Mouse (Mus musculus): ENCODE measurements around the gene Tulp4. TPM values are rescaled to one million over a fixed set of nuclear protein-coding genes. Genes with fewer than 3 reads are reported as not detected.

Gene Tulp4
- polyA plus RNA-seq, 1 experiment from 2014 or later = 30.5 TPM

GRCm38 (mm10) chr17:6125441-6125840 lies 19.2 kb downstream of the Tulp4 start:
- no peak for ATAC-seq (ENCODE audit: insufficient read depth)
- H3K36me3 ChIP-seq (replicated peaks) = peaks cover 7% of the 10 kb centered on the region; the same call in 1 of the 2 replicates
- H3K27me3 ChIP-seq = no peaks in the 10 kb centered on the region
- no peak overlapping the region for H3K4me2 ChIP-seq
- no peak overlapping the region for H3K4me3 ChIP-seq (replicated peaks)
- 64% methylated on average over 3 of the region's 3 CpGs for WGBS (ENCODE audit: insufficient replicate concordance)
- no peak overlapping the region for H3K9ac ChIP-seq
- H3K27ac ChIP-seq (replicated peaks) = no peak overlapping the region
- no peaks in the 10 kb centered on the region for H3K4me1 ChIP-seq (replicated peaks)
- no peaks in the 10 kb centered on the region for H3K9me3 ChIP-seq (replicated peaks)

DNA sequence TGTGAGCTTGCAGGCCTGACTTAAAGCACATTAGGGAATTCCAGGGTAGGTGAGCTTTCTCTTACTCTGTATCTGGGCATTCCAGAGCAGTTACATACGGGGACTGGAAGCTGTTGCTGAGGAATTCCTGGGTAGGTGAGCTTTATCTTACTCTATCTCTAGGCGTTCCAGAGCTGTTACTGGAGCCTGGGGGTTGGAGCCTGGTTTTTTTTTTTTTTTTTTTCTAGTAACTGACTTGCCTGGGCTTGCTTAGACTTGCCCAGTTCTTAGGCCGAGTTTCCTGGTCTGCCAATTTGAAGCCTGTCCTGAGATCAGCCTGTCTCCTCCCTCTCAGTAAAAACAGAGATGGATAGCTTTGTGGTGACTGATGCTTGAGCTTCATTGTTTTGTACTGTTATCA lies 21.8 kb downstream of the Tulp4 start:
- no peaks in the 10 kb centered on the region for H3K36me3 ChIP-seq (replicated peaks)
- H3K9me3 ChIP-seq (replicated peaks) = no peaks in the 10 kb centered on the region
- 41% methylated on average over 3 of the region's 3 CpGs for WGBS (ENCODE audit: insufficient replicate concordance)
- no peak overlapping the region for H3K4me3 ChIP-seq (replicated peaks)
- no peak for ATAC-seq (ENCODE audit: insufficient read depth)
- H3K4me1 ChIP-seq (replicated peaks) = no peaks in the 10 kb centered on the region
- no peaks in the 10 kb centered on the region for H3K27me3 ChIP-seq
- H3K27ac ChIP-seq (replicated peaks) = no peak overlapping the region
- no peak overlapping the region for H3K4me2 ChIP-seq
- H3K9ac ChIP-seq = no peak overlapping the region

GRCm38 (mm10) chr17:6129361-6129760 lies 23.1 kb downstream of the Tulp4 start:
- Histone ChIP-seq H3K4me3 (replicated peaks) (no peak overlapping the region), H3K27me3 (no peaks in the 10 kb centered on the region), H3K4me2 (no peak overlapping the region), H3K27ac (replicated peaks) (no peak overlapping the region), H3K36me3 (replicated peaks) (no peaks in the 10 kb centered on the region), H3K9me3 (replicated peaks) (no peaks in the 10 kb centered on the region), H3K4me1 (replicated peaks) (no peaks in the 10 kb centered on the region), H3K9ac (no peak overlapping the region)
- WGBS (ENCODE audit: insufficient replicate concordance) = 59% methylated on average over 4 of the region's 4 CpGs
- ATAC-seq (ENCODE audit: insufficient read depth) = no peak

DNA sequence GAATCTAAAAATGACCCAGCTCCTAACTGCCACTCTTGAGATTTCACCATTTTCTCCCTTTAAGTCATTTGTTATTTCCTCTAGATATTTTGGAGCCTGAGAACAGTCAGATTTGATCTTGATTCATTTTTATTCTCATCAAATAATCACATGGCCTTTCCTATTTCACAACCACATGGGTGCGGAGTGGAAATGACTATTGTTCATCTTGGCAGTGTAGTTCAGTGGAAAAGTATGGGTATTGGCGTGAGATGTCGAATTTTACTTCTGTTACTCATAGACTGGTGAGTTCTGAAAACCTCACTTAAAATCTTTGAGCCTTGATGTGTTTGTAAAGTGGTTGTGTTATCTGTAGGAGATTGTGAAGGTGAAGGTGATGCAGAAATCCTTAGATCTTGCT lies 24.8 kb downstream of the Tulp4 start:
- Histone ChIP-seq H3K4me1 (replicated peaks) (no peaks in the 10 kb centered on the region), H3K4me3 (replicated peaks) (no peak overlapping the region), H3K27me3 (no peaks in the 10 kb centered on the region), H3K4me2 (no peak overlapping the region), H3K36me3 (replicated peaks) (no peaks in the 10 kb centered on the region), H3K9me3 (replicated peaks) (no peaks in the 10 kb centered on the region), H3K27ac (replicated peaks) (no peak overlapping the region), H3K9ac (no peak overlapping the region)
- no peak for ATAC-seq (ENCODE audit: insufficient read depth)
- 75% methylated on average over 3 of the region's 3 CpGs for WGBS (ENCODE audit: insufficient replicate concordance)

DNA sequence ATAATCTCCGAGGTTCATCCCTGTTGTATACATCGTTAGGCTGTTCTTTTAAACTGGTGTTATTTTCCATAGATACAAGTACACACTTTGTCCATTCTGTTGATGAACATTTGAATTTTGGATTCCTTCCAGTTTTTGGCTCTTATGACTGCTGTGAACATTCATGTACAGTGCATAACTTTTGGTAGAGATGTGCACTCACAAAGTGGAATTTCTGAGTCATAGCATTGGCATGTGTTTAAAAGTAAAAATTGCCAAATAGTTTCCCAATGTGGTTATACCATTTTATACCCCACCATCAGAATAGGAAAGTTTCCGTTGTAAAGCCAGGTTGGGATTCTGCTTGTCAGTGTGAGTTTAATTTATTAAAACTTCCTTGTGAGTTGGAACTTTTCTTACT lies 34.6 kb downstream of the Tulp4 start:
- H3K9ac ChIP-seq = no peak overlapping the region
- no peaks in the 10 kb centered on the region for H3K27me3 ChIP-seq
- WGBS (ENCODE audit: insufficient replicate concordance) = 72% methylated on average over 3 of the region's 3 CpGs
- H3K36me3 ChIP-seq (replicated peaks) = no peaks in the 10 kb centered on the region
- H3K9me3 ChIP-seq (replicated peaks) = no peaks in the 10 kb centered on the region
- no peak overlapping the region for H3K4me2 ChIP-seq
- H3K4me3 ChIP-seq (replicated peaks) = no peak overlapping the region
- no peak for ATAC-seq (ENCODE audit: insufficient read depth)
- no peak overlapping the region for H3K27ac ChIP-seq (replicated peaks)
- H3K4me1 ChIP-seq (replicated peaks) = no peaks in the 10 kb centered on the region

GRCm38 (mm10) chr17:6141344-6141743 lies 35.1 kb downstream of the Tulp4 start:
- no peak overlapping the region for H3K4me2 ChIP-seq
- no peak for ATAC-seq (ENCODE audit: insufficient read depth)
- H3K4me3 ChIP-seq (replicated peaks) = no peak overlapping the region
- no peaks in the 10 kb centered on the region for H3K27me3 ChIP-seq
- no peak overlapping the region for H3K27ac ChIP-seq (replicated peaks)
- no peak overlapping the region for H3K9ac ChIP-seq
- H3K4me1 ChIP-seq (replicated peaks) = no peaks in the 10 kb centered on the region
- no peaks in the 10 kb centered on the region for H3K9me3 ChIP-seq (replicated peaks)
- no peaks in the 10 kb centered on the region for H3K36me3 ChIP-seq (replicated peaks)
- 54% methylated on average over 2 of the region's 2 CpGs for WGBS (ENCODE audit: insufficient replicate concordance)

- no peaks in the 10 kb centered on the region for H3K36me3 ChIP-seq (replicated peaks)
- H3K4me2 ChIP-seq = no peak overlapping the region
- H3K27me3 ChIP-seq = no peaks in the 10 kb centered on the region
- no peak overlapping the region for H3K9ac ChIP-seq
- no peaks in the 10 kb centered on the region for H3K9me3 ChIP-seq (replicated peaks)
- ATAC-seq (ENCODE audit: insufficient read depth) = no peak
- H3K4me1 ChIP-seq (replicated peaks) = no peaks in the 10 kb centered on the region
- WGBS (ENCODE audit: insufficient replicate concordance) = 65% methylated on average over 2 of the region's 2 CpGs
- no peak overlapping the region for H3K27ac ChIP-seq (replicated peaks)
- no peak overlapping the region for H3K4me3 ChIP-seq (replicated peaks)
Observed at GRCm38 (mm10) chr17:6145244-6145643, 39.0 kb downstream of the Tulp4 start.

DNA sequence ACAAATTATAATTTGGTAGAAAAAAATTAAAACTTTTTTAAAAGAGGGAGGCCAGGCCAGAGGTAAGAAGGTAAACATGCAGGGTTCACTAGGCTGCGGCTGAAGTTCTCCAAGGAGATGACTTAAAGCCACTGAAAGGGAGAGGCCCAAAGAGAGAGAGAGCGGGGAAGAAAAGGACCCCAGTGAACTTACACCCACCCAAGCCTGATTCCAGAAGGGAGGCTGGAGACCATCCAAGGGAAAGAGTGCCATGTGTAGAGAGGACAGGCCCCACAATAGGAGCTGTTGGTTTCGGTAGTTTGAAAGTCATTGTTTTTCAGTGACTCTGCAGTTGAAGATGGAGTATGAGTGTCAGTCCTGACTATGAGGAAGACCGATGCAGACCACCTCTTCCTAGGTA lies 46.7 kb downstream of the Tulp4 start:
- Histone ChIP-seq H3K27me3 (no peaks in the 10 kb centered on the region), H3K36me3 (replicated peaks) (no peaks in the 10 kb centered on the region), H3K4me1 (replicated peaks) (no peaks in the 10 kb centered on the region), H3K4me2 (no peak overlapping the region), H3K4me3 (replicated peaks) (no peak overlapping the region), H3K9ac (no peak overlapping the region), H3K9me3 (replicated peaks) (no peaks in the 10 kb centered on the region), H3K27ac (replicated peaks) (no peak overlapping the region)
- no peak for ATAC-seq (ENCODE audit: insufficient read depth)
- WGBS (ENCODE audit: insufficient replicate concordance) = 72% methylated on average over 4 of the region's 4 CpGs

DNA sequence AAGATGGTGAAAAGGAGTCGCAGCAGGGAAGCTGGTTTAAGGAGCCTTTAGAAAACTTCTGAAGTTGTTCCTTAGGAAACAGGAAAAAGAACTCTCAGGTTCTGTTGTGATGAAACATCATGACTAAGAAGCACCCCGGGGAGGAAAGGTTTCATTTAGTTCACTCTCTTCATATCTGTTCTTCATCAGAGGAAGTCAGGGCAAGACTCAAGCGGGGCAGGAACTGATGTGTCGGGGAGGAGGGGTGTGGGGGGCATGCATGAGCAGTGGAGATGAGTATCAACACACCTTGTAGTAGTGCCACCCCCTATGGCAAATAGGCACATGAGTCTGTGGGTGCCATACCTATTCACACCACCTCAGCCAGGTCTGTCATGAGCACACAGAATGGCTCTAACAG lies 47.3 kb downstream of the Tulp4 start:
- no peak overlapping the region for H3K4me2 ChIP-seq
- 27% methylated on average over 4 of the region's 4 CpGs for WGBS (ENCODE audit: insufficient replicate concordance)
- no peaks in the 10 kb centered on the region for H3K36me3 ChIP-seq (replicated peaks)
- no peak overlapping the region for H3K27ac ChIP-seq (replicated peaks)
- no peak overlapping the region for H3K4me3 ChIP-seq (replicated peaks)
- no peaks in the 10 kb centered on the region for H3K9me3 ChIP-seq (replicated peaks)
- H3K4me1 ChIP-seq (replicated peaks) = no peaks in the 10 kb centered on the region
- H3K27me3 ChIP-seq = no peaks in the 10 kb centered on the region
- H3K9ac ChIP-seq = no peak overlapping the region
- no peak for ATAC-seq (ENCODE audit: insufficient read depth)

GRCm38 (mm10) chr17:6154366-6154765 lies 48.1 kb downstream of the Tulp4 start:
- no peaks in the 10 kb centered on the region for H3K4me1 ChIP-seq (replicated peaks)
- no peak for ATAC-seq (ENCODE audit: insufficient read depth)
- no peak overlapping the region for H3K4me3 ChIP-seq (replicated peaks)
- no peak overlapping the region for H3K27ac ChIP-seq (replicated peaks)
- no peaks in the 10 kb centered on the region for H3K27me3 ChIP-seq
- WGBS (ENCODE audit: insufficient replicate concordance) = 39% methylated on average over 4 of the region's 4 CpGs
- H3K36me3 ChIP-seq (replicated peaks) = no peaks in the 10 kb centered on the region
- H3K9ac ChIP-seq = no peak overlapping the region
- no peaks in the 10 kb centered on the region for H3K9me3 ChIP-seq (replicated peaks)
- no peak overlapping the region for H3K4me2 ChIP-seq

- H3K4me2 ChIP-seq = no peak overlapping the region
- WGBS (ENCODE audit: insufficient replicate concordance) = 68% methylated on average over 6 of the region's 6 CpGs
- H3K4me1 ChIP-seq (replicated peaks) = no peaks in the 10 kb centered on the region
Observed at GRCm38 (mm10) chr17:6160495-6160894, 54.3 kb downstream of the Tulp4 start.

DNA sequence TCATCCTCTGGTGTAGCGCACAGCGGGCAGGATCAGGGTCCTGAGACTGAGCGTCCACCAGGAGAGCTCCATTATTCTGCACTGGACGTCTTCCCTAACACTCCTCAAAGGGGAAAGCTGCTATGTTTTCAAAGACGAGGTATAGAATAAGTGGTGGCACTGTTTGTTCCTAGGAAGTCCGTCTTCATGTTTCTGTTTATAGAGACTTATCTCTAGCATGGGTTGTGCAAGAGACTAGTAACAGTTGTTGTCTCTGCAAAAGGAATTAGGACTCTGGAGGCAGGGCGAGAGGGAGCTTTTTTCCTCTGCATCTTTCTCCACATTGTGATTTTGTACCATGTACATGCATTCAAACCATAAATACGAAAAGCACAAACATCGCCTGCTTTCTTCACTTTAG lies 55.7 kb downstream of the Tulp4 start:
- no peak for ATAC-seq (ENCODE audit: insufficient read depth)
- H3K4me3 ChIP-seq (replicated peaks) = no peak overlapping the region
- WGBS (ENCODE audit: insufficient replicate concordance) = 57% methylated on average over 9 of the region's 9 CpGs

More at GRCm38 (mm10) chr17:6160495-6160894, 54.3 kb downstream of the Tulp4 start:
- H3K27ac ChIP-seq (replicated peaks) = no peak overlapping the region
- H3K9ac ChIP-seq = no peak overlapping the region
- H3K27me3 ChIP-seq = no peaks in the 10 kb centered on the region
- ATAC-seq (ENCODE audit: insufficient read depth) = no peak
- no peaks in the 10 kb centered on the region for H3K9me3 ChIP-seq (replicated peaks)
- no peak overlapping the region for H3K4me3 ChIP-seq (replicated peaks)
- H3K36me3 ChIP-seq (replicated peaks) = no peaks in the 10 kb centered on the region

More for the DNA sequence above, 55.7 kb downstream of the Tulp4 start:
- H3K4me1 ChIP-seq (replicated peaks) = no peaks in the 10 kb centered on the region
- H3K4me2 ChIP-seq = no peak overlapping the region
- no peaks in the 10 kb centered on the region for H3K27me3 ChIP-seq
- no peak overlapping the region for H3K27ac ChIP-seq (replicated peaks)
- no peaks in the 10 kb centered on the region for H3K36me3 ChIP-seq (replicated peaks)
- H3K9me3 ChIP-seq (replicated peaks) = no peaks in the 10 kb centered on the region
- H3K9ac ChIP-seq = no peak overlapping the region

Measured in liver, embryonic 15.5 days (tissue).